Mouse (Mus musculus) retina, postnatal 7 days (tissue): ENCODE data around the gene Pi16.
"Not testable (repeated sequence)": the region's sequence is repeated elsewhere in the genome, so short reads cannot be mapped to it uniquely, and the experiment has no call there.

Source experiments
- DNase-seq: peaks from one replicate; pipeline ENCODE4 v3.0.0-alpha.2; 2012; ENCODE audit warnings: low read depth, low spot score

Gene Pi16

GRCm38 (mm10) chr17:29317380-29317779, at the start of gene Pi16:
Pi16 (plus strand) TSS chr17:29317680.
- not testable (repeated sequence) for DNase-seq

DNA sequence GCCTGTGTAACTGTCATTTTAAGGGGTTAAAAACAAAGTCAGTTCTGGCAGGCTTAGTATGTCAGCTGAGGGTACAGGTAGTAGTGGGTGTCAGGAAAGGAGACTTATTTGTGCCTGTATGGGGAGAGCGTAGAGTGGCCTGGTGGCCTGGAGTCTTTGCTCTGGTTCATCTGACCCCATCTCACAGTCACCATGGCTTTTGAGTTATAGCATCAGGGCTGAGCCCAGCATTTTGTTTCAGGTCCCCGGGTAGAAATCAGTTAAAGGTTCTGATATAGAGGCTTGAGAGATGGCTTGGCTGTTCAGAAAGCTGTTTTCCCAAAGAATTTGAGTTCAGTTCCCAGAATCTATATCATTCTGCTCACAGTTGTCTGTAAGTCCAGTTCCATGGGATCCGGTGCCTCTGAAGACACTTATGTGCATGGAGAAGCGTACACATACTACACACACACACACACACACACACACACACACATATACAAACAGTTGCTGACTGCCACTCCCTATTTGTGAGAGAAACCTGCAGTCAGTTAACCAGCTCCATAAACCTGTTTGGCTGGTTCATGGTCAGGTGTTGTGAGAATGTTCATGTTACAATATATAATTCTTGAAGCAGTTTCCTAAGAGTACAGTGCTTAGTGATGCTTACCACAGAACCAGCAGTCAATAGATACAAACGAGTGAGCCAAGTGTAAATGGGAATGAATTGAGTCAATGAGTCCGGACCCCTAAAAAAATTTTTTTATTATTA, 49.4 kb upstream of the Pi16 start:
- no peak for DNase-seq

DNA sequence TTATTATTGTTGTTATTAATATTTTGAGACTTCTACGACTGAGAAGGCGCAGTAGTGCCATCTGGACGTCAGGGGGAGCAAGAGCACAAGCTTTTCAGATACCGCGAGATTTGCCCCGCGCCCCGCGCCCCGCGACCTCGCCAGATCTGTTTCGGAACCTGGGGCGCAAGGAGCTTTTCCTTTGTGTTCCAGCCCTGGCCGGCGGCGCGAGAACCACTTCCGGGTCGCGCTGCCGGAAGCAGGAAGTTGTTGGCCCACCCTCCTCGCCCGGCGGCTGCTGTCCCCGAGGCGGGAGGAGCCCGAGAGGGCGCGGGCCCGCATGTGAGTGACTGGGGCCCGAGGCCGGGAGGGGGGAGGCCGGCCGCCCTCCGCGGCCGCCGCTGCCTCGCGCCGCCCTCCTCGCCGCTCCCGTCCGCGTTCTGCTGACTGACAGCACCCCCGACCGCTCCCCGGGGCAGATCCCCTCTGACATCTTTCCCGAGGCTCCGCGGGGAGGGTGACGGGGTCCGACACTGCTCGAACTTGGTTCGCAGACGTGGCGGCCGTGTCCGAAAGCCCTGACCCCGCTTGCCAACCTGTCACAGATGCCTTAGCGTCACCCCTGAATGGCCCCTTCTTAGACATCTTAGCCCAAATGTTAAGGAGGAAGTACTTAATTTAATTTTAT, 48.7 kb upstream of the Pi16 start, which contains the start of gene BC004004:
Gene BC004004, plus strand, starts transcription at position 107 of the 667 bp plus-strand sequence.
- DNase-seq: peak; percentile 93

DNA sequence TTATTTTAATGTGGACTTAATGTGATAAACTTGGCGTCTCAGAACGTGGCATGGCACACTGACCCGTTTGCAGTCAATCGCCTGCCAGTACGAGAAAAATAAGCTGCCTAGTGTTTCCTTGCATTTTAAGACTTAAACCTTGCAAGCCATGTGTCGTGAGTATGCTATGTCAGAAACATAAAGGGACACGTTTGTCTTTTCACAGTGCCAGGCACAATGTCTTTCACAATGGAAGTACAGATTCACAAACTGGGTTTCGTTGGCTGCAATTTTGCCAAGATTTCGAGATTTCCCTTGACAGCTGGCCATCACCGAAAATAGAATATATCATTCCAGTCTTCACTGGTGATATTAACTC, 48.2 kb upstream of the Pi16 start:
- no peak for DNase-seq

- DNase-seq: no peak
These were observed 47.3 kb upstream of the Pi16 start for GRCm38 (mm10) chr17:29270148-29270698.

GRCm38 (mm10) chr17:29273156-29273555, 44.3 kb upstream of the Pi16 start:
- no peak for DNase-seq

DNA sequence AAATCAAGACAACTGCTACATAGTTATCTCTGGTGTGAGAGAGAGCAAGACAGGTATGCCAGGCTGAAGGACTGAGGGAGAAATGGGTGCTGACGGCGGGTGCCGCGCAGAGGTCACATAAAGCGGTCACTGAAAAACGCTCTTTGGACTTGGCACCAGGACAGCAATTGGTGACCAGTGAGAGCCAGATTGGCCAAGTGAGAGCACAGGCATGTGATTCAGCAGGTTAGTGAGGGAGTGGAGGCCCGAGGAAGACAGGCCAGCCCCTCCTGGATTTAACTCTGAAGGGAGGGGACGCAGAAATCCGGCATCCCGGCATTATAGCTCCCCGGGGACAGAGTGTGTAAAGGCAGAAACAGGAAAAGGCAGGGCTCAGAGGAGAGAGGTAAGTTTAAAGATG, 43.6 kb upstream of the Pi16 start:
- DNase-seq: no peak

DNA sequence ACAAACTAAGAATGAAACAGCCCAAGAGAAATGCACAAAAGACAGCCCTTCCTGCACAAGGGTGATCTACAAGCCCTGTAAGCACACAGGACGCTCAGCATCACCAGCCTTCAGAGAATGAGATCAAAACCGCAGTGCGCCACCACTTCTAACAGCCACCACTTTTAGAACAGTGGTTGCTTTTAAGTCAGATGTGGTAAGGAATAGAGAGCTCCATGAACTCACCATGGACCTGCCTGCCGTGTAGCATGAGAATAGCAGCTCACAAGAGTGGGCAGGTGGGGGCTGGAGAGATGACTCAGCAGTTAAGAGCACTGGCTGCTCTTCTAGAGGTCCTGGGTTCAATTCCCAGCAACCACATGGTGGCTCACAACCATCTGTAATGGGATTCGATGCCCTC, 37.1 kb upstream of the Pi16 start:
- DNase-seq: no peak

DNA sequence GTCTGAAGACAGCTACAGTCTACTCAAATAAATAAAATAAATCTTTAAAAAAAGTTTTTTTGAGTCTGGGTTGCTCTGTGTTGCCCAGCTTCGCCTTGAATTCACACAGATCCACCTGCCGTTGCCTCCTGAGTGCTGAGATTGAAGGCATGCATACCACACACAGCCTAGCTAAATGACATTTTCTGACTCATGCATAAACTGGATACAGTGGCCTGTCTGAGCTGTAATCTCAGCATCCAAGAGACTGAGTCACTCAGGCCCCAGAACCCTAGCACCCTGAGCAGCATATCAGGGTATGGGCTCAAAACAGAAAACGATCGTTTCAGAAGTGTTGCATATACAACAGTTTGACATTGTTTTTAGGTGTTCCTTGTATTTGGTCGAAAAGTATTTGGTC, 35.9 kb upstream of the Pi16 start:
- no peak for DNase-seq

GRCm38 (mm10) chr17:29282216-29282952, 35.1 kb upstream of the Pi16 start:
- no peak for DNase-seq

DNA sequence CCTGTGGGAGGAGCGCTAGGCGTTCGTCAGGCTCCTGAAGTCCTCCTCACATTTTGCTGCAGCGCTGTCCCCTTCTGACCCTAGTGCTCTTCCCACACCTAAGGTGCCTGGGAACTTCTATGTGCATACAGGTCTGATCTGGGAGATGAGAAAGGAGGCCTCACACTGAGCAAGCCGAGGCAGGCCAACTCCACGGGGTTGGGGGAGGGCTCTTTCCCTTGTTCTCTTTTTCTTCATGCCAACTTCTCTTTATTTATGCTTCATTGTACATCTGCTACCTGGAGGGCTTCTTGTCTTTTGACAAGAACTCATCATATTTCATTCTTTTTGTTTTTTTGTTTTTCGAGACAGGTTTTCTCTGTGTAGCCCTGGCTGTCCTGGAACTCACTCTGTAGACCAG, 25.7 kb upstream of the Pi16 start:
- DNase-seq: no peak

DNA sequence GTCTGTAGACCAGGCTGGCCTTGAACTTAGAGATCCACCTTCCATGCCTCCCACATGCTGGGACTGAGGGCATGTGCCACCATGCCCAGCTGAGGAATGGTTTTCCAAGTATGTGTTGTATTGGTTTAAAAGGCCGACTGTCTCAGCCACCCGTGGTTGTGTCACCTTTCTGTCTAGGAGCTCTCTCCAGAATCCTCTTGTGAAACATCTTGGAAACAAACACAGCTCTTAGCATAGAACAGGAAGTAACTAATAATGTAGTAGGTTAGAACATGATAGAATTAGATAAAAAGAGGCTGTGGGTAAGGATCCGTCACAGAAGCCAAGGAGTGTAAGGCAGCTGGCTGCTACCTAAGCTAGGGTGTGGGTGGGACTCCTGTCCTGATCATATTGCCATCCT, 24.5 kb upstream of the Pi16 start:
- no peak for DNase-seq

DNA sequence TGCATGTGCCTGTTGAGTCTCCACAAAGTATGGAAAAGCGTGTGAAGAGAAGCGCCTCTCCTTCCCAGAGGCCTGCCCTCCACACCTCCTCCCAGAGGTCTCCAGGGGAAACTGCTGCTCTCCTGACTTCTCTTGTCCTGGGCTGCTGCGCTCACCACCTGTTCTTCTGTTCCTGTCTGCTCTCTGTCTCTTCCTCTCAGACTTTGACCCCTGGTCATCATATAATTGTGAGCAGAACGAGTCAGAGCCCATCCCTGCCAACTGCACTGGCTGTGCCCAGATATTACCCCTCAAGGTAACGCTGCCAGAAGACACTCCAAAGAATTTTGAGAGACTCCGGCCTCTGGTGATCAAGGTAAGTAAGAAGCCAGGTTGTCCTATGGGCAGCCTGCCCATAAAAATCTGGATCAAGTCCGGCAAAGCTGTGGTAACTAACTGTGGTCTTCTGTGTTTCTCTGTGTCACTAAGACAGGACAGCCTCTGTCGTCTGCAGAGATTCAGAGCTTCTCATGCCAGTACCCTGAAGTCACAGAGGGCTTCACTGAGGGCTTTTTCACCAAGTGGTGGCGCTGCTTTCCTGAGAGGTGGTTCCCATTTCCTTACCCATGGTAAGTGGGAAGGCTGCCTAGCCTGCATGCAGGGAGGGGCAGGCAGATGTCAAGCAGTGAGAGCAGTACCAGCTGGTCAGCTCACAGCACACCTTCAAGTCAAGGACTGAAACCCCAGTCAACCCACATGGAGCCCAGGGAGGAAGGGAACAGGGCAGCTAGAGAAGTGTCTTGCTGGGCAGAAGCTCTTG, 23.5 kb upstream of the Pi16 start:
- no peak for DNase-seq

GRCm38 (mm10) chr17:29295835-29296234, 21.6 kb upstream of the Pi16 start:
- no peak for DNase-seq

DNA sequence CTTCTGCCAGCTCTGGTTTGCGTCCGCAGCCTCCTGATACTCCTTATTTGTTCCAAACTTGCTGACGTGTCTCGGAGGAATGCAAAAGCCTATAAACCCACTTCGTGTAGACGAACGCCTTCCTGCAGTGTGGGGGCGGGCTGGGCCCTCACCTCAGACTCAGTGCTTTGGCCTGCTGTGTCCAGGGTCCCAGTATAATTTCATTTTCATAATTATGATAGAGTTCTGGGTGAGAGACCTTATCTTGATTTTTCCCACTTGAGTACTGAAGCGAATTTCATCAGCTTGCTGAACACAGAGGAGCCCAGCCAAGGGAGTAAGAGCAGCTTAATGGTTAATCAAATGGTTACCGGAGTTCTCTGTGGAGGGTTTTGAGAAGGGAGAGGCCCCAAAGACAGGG, 20.2 kb upstream of the Pi16 start:
- no peak for DNase-seq

GRCm38 (mm10) chr17:29297813-29298212, 19.7 kb upstream of the Pi16 start:
- DNase-seq: no peak

GRCm38 (mm10) chr17:29299282-29299681, 18.2 kb upstream of the Pi16 start:
- DNase-seq: no peak

DNA sequence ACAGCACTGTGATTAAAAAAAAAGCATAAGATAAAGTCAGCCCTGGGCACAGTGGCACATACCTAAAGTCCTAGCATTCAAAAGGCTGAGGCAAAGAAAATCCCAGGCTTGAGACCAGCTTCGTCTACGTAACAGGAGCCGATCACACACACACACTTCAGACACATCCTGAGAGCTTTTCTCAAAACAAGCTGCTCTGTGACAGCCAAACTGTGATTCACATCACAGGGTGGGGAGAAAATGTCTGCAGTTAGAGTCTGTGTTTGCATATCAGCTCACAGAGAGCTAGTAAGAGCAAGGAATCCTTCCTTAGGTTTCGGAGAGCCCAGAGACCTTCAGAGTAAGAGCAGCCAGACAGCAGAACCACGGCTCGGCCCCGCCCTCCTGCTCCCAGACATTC, 16.6 kb upstream of the Pi16 start:
- no peak for DNase-seq

DNA sequence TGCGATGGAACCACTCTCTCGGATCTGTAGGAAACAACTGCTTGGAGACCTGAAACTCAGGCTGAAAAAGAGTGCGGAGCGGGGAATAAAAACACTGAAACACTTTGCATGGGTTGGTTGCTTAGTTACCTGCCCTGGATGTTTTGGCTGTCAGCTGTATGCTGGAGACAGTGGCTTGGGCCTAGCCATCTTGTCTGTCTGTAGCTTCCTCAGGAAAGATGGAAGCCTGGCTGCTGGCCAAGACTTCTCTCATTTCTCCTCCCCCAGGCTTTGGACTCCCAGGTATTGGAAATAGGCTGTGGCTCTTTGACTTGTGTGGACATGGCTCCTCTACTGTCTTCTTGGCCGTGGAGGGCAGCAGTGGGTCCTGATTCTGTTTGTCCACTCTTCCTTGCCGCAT, 16.1 kb upstream of the Pi16 start:
- no peak for DNase-seq

- no peak for DNase-seq
These were observed 15.3 kb upstream of the Pi16 start for GRCm38 (mm10) chr17:29302149-29302548.

GRCm38 (mm10) chr17:29303087-29303486, 14.4 kb upstream of the Pi16 start:
- no peak for DNase-seq

- no peak for DNase-seq
These were observed 13.6 kb upstream of the Pi16 start for GRCm38 (mm10) chr17:29303856-29304255.
